Mouse (Mus musculus) spleen, embryonic (tissue): ENCODE measurements around the gene Gabbr2.

ENCODE experiments used
- CTCF ChIA-PET: fragments of 350-600 bp; sonication (Branson Sonifier 250); formaldehyde crosslinking; loops from one replicate; lab custom pipeline; 2022; lab: Charles Lee

Gabbr2 gene

GRCm38 (mm10) chr4:46771116-46771515 is 220.6 kb downstream of the Gabbr2 start:
- CTCF ChIA-PET = no interaction called here

DNA sequence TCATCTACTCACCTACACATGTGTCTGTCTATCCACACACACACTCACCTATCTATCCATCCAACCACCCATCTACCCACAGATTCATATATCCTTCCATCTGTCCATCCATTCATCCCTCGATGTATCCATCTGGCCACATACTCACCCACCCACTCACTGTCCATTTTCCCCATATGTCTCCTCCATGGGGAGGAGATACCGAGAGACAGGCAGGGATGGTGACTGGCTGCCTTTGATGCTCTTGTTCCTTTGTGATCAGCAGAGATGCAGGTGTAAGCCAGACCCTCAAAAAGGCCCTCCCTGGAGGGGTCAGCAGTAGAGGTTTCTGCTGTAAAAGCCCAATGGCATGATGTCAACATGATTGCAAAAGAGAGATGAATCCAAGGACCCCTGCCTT is 221.0 kb downstream of the Gabbr2 start:
- CTCF ChIA-PET = no interaction called here

- CTCF ChIA-PET = no interaction called here
Observed at GRCm38 (mm10) chr4:46770090-46770489, 221.6 kb downstream of the Gabbr2 start.

GRCm38 (mm10) chr4:46766326-46766725 is 225.3 kb downstream of the Gabbr2 start:
- CTCF ChIA-PET = no interaction called here

GRCm38 (mm10) chr4:46759838-46760237 is 231.8 kb downstream of the Gabbr2 start:
- CTCF ChIA-PET = interaction anchor here (0.6 kb wide), 1 partner anchor 13 kb away, joined by 4 read pairs; no protein-coding TSS in a partner anchor

GRCm38 (mm10) chr4:46758340-46759041 is 233.2 kb downstream of the Gabbr2 start:
- CTCF ChIA-PET = interaction anchor here (0.6 kb wide), 1 partner anchor 263 kb away, joined by 6 read pairs; no protein-coding TSS in a partner anchor

DNA sequence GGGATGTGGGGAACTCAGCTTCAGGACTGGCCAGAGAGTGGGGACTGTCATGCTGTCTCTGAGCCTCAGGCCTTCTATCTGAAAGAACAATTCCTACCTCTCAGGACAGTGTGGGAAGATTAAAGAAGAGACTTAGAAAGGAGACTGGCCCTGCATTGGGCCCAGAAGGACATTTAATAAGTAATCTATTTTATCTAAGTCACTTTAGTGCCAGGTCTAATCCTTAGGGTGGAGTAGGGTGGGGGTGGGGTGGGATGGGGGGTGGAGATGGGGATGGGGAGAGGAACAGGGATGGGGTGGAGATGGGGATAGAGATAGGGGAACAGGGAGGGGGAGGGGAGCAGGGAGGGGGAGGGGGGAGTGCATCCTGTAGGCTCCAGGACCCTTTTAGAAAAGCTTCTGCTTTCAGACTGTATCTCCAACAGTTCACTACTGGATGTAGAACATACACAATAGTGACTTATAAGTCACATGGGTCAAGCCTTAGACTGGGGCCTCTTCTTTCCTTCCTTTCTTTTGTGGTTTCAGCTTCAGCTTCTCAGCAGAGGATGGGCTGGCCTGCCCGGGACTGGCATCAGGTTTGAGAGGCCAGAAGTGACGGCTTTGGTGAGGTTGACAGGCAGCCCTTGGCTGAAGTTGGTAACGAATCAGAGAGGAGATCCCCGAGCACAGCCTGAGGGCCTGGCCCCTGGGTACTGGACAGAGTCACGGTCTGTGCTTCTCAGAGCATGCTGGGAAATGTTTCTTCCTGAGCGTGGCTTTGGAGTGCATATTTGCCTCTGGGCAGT is 237.1 kb downstream of the Gabbr2 start:
- CTCF ChIA-PET = interaction anchor here (0.5 kb wide), 1 partner anchor 66 kb away, joined by 3 read pairs; no protein-coding TSS in a partner anchor

DNA sequence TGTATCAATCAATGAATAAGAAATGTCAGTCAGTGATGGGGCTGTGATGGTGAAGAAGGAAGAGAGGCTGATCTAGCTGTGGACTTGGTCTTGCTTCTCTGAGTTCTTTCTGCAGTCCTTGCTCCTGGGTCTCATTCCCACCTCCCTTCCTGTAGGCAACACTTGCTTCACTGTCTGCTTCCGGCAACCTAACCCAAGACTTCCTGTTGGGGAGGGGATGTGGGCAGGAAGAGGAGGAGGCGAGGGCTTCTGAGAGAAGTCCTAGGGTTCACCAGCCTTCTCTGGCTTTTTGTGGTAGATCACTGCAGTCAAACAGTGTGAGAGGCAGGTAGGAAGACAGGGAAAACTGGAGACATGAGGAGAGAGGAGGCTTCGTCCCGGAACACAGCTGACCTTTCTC is 239.4 kb downstream of the Gabbr2 start:
- CTCF ChIA-PET = no interaction called here

DNA sequence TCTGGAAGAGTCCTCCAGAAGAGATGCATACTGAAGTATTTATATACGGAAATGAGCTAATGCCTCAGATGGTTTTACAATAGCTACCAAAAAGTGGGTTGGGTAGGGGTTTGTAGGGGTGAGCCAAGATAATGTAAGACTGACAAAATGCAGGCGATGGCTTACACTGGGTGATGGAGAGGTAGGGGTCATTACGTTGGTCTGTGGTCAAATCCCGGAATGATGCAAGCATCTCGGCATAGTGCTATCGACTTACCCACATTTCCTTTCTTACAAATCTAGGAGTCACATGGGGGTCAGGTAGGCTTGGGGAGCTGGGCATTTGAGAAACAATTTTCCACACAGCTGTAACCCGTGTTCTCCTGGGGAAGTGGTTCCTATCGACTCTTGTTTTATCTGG is 242.7 kb downstream of the Gabbr2 start:
- CTCF ChIA-PET = no interaction called here

DNA sequence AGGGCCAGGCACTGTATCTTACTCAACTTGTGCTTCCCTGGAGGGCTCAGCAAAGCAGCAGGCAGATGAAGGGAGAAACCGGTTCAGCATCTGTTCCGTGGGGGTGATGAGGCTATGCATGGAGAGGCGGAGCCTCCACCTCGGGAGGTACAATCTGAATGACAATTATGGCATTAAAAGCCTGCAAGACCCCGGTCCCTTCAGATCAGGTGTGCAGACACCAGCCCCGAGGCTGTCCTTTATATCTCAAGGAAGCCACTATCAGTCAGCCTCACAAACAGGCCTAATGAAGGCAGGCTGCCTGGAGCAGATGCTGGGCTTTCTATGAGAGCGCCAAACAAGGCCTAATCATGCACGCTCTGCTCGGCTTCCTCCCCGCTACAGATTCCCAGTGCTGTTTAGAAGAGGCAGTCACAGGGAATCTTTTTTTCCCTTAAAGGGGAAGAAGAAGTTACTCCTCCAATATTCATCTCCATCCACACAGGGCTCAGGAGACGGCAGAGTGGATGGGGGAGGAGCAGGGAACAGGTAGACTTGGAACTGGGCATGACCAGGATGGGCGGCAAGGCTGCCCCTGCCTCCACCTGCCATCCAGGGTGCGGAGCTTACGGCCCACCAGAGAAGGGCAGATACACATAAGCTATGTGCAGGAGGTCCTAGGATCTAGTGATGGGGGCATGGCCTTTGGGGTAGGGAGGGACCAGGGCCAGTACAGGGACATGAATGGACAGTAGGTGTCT is 244.5 kb downstream of the Gabbr2 start:
- CTCF ChIA-PET = no interaction called here

- CTCF ChIA-PET = no interaction called here
Observed at GRCm38 (mm10) chr4:46745536-46745935, 246.1 kb downstream of the Gabbr2 start.

- CTCF ChIA-PET = no interaction called here
Observed at GRCm38 (mm10) chr4:46744583-46745155, 247.0 kb downstream of the Gabbr2 start.

DNA sequence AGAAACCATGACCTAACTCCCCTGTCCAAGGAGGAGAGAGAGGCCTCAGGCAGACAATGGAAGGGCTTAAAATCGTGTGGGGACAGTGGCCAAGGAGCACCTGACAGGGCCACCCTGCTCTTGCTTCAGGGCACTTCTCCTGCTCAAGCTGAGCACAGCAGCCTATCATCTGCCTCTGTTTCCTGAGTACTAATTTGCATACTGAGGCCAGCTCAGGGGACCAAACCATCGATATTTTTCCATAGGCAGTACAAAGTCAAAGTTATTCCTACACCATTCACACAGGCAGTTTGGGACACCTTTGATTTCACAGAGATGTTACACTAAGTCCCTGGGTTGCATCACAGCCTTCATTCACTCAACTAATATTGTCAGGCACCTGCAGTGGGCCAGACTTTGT is 249.1 kb downstream of the Gabbr2 start:
- CTCF ChIA-PET = no interaction called here

- CTCF ChIA-PET = interaction anchor here (0.7 kb wide), 1 partner anchor 27 kb away, joined by 4 read pairs; no protein-coding TSS in a partner anchor
Observed at GRCm38 (mm10) chr4:46736910-46737511, 254.7 kb downstream of the Gabbr2 start.

GRCm38 (mm10) chr4:46734906-46735305 is 256.8 kb downstream of the Gabbr2 start:
- CTCF ChIA-PET = interaction anchor here (1.0 kb wide), 1 partner anchor 31 kb away, joined by 3 read pairs; no protein-coding TSS in a partner anchor

DNA sequence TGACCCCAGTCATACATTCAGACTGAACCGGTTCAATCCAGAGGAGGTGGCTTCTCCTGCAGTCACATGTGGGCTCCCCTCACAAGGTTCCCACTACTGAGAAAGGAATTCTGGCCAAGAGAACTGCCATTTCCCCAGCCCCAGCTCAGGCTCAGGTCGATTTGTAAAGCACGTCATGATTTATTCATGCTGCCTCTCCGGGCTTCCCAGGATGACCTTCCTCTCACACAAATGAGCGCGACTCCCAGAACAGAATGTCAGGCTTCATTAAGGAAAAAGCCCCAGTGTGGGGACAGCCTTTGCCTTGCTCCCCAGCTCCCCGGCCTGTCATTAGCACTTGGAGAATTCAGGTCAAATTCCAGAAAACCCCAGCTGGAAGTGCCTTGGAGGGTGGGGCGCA is 260.1 kb downstream of the Gabbr2 start:
- CTCF ChIA-PET = no interaction called here

- CTCF ChIA-PET = no interaction called here
Observed at GRCm38 (mm10) chr4:46729306-46730042, 262.2 kb downstream of the Gabbr2 start.

- CTCF ChIA-PET = no interaction called here
Observed at GRCm38 (mm10) chr4:46728231-46728630, 263.4 kb downstream of the Gabbr2 start.

DNA sequence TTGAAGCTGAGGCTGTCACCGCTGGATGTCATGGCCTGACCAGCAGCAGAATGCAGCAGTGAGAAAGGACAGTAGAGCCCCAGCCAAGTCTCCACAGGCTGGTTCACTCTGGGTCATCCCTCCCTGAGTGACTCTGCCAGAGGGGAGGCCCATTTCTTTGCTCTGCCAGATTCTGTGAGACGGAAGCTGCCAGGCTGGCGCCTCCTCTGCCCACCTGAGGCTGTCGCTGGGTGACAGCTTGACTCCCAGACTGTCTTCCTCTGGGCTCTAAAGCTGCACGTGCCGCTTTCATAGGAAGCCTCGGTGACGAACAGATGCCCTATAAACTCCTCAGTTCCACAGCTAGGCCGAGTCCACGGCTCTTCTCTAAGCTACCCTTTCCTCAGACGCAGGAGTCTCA is 264.5 kb downstream of the Gabbr2 start:
- CTCF ChIA-PET = no interaction called here

DNA sequence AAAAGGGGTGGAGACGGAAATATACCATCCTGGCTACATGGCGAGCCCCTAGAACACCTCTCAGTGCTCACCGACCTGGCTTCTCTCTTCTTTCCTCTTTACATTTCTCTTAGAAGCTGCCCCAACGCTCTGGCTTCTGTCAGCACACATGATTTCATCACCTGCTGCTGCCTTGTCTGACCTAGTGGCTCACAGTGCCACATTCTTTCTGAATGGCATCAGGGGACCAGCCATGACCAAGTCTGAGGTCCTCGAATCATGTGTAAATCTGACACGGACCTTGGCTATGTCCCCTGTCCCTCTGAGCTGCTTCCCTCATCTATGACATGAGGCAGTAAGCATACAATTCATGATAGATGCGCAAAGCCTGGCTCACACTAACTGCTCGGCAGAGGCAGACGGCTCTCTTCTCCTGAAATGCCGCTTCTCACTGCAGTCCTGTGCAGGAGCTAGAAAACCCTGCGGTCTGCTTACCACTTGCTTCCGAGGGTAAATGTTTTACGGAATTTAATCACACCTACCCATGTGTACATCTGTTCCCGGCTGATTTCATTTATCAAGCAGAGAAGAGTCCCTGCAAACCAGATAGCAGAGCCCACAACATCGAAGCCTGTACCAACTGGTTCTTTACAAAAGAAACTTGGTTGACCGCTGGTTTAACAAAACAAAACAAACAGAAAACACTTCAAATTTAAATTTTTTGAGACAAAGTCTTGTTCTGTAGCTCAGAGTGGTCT is 270.7 kb downstream of the Gabbr2 start:
- CTCF ChIA-PET = no interaction called here
